Mouse (Mus musculus) T-helper 2 cell (primary cell): ENCODE measurements around the gene Stpg2.

Experiments
- in situ Hi-C: fragments of 300-600 bp; cut with MboI, MseI; formaldehyde crosslinking; loops from one replicate; pipeline ENCODE4 v1.15.1; 2025; ENCODE audit warnings: high pct_unique_total_duplicates

Gene Stpg2

GRCm38 (mm10) chr3:139728751-139729150 is 523.3 kb downstream of the Stpg2 start:
- in situ Hi-C loops = no loop called here

- in situ Hi-C loops = no loop called here
Observed at GRCm38 (mm10) chr3:139729248-139729647, 523.8 kb downstream of the Stpg2 start.

GRCm38 (mm10) chr3:139733156-139733555 is 527.7 kb downstream of the Stpg2 start:
- in situ Hi-C loops = no loop called here

GRCm38 (mm10) chr3:139739388-139739787 is 533.9 kb downstream of the Stpg2 start:
- in situ Hi-C loops = no loop called here
